Mouse (Mus musculus): ENCODE results near the gene Olfr1344.

DNA sequence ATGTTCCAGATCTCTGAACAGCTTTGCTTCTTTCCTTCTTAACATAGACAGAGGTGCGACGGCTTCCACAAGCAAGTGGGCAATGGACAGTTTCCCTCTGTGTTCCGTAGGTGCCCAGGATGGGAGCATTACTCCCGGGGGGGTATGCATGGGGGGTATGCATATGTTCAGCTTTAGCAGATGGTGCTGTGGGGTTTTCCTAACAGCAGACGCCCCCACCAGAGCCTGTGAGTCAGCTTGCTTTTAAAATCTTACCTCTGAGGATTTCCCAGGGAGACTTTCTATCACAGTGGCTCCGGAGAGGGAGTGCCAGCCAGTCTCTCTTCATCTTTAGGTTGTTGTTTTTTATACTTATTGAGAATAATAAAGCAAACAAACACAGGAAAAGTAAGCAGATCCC is 18.6 kb upstream of the Olfr1344 start:
- TF ChIP-seq GATA1 (IDR thresholded peaks at IDR 0.05; ENCODE audit: low read length) (no peak), TAL1 (IDR thresholded peaks at IDR 0.05; ENCODE audit: low read length) (no peak)

All from erythroblast, embryonic 14.5 days (primary cell).